Comparison of ENCODE assay signal across 10 mouse cellular contexts in genomic region chr12:80063402-80064150, GRCm38 (mm10). TPM values are rescaled to one million over a fixed set of nuclear protein-coding genes. Genes with fewer than 3 reads are reported as not detected.
DNase-seq lines count a peak whose midpoint lies in the region; ATAC-seq and TF ChIP-seq lines count a peak whose summit lies in the region.
"Had no signal": no experiment of that assay in that cellular context is flagged by ENCODE, and none has a peak within 500 bp of the region (broad histone marks: within the 10 kb centered on the region; RNA-seq: fewer than 3 reads in every experiment).

No protein-coding gene starts in this region.

- no peak overlapping the region for H3K9ac ChIP-seq in heart, postnatal 0 days (replicated peaks; ENCODE audit: low read depth, low read length)
- no peak overlapping the region for H3K9ac ChIP-seq in heart, embryonic 12.5 days
- H3K9ac ChIP-seq in forebrain, embryonic 16.5 days (replicated peaks; ENCODE audit: low read depth, low read length), result no peak overlapping the region
- H3K9ac ChIP-seq: liver, embryonic 14.5 days had no signal

- H3K9me3 ChIP-seq in heart, postnatal 0 days (replicated peaks; ENCODE audit: control insufficient read depth, low read length), result no peaks in the 10 kb centered on the region
- H3K9me3 ChIP-seq in heart, embryonic 12.5 days (replicated peaks), result no peaks in the 10 kb centered on the region
- no peaks in the 10 kb centered on the region for H3K9me3 ChIP-seq in forebrain, embryonic 16.5 days (ENCODE audit: control insufficient read depth, low read length)

- peak overlapping the region; percentile 86 for H3K27ac ChIP-seq in heart, postnatal 0 days (ENCODE audit: low read depth)
- no peak overlapping the region for H3K27ac ChIP-seq in heart, embryonic 12.5 days (ENCODE audit: poor library complexity, severe bottlenecking)
- H3K27ac ChIP-seq in bone marrow, adult 2 months (ENCODE audit: control insufficient read depth, insufficient read depth, low read depth, low read length, poor library complexity), result peak overlapping the region; percentile 73; the same call in 1 of the 2 replicates
- H3K27ac ChIP-seq in forebrain, embryonic 16.5 days (ENCODE audit: low read length), result peak overlapping the region; percentile 29
- H3K27ac ChIP-seq: liver, embryonic 14.5 days had no signal

- no peak for ATAC-seq in heart, postnatal 0 days (ENCODE audit: insufficient read depth, low read depth)
- no peak for ATAC-seq in heart, embryonic 12.5 days (ENCODE audit: insufficient number of reproducible peaks, low FRiP score)
- ATAC-seq in forebrain, embryonic 16.5 days, result no peak
- peak; percentile 57 for ATAC-seq in megakaryocyte progenitor cell, adult 5-6 weeks (replicated peaks; ENCODE audit: poor library complexity)

- H3K27me3 ChIP-seq in heart, postnatal 0 days (ENCODE audit: control insufficient read depth, insufficient read depth, low read length), result no peaks in the 10 kb centered on the region
- H3K27me3 ChIP-seq in heart, embryonic 12.5 days (replicated peaks), result no peaks in the 10 kb centered on the region
- H3K27me3 ChIP-seq in forebrain, embryonic 16.5 days (replicated peaks; ENCODE audit: control insufficient read depth, insufficient read depth, low read length), result no peaks in the 10 kb centered on the region

- TF ChIP-seq CTCF in heart, postnatal 0 days (IDR thresholded peaks at IDR 0.05; ENCODE audit: low read depth), result no peak
- TF ChIP-seq CTCF in bone marrow, adult 2 months (IDR thresholded peaks at IDR 0.05; ENCODE audit: control insufficient read depth, insufficient read depth, low read length), result no peak

- no peak overlapping the region for H3K4me3 ChIP-seq in heart, postnatal 0 days (ENCODE audit: low read depth, low read length)
- H3K4me3 ChIP-seq in heart, embryonic 12.5 days, result no peak overlapping the region
- H3K4me3 ChIP-seq in bone marrow, adult 2 months (replicated peaks; ENCODE audit: control insufficient read depth, low read depth, low read length), result no peak overlapping the region
- no peak overlapping the region for H3K4me3 ChIP-seq in forebrain, embryonic 16.5 days (replicated peaks; ENCODE audit: low read length)

- no peak overlapping the region for H3K4me2 ChIP-seq in heart, postnatal 0 days (ENCODE audit: low read depth, low read length)
- no peak overlapping the region for H3K4me2 ChIP-seq in heart, embryonic 12.5 days
- H3K4me2 ChIP-seq in forebrain, embryonic 16.5 days (ENCODE audit: low read length), result no peak overlapping the region

- no peak for TF ChIP-seq POLR2A in bone marrow, adult 2 months (IDR thresholded peaks at IDR 0.05; ENCODE audit: borderline replicate concordance, control insufficient read depth, low read depth, low read length)

- DNase-seq in heart, postnatal 0 days (ENCODE audit: low spot score), result no peak
- no peak for DNase-seq in cerebellum, postnatal 25 days
- DNase-seq in cerebellum, postnatal 4 days (ENCODE audit: low spot score in 2 of 2), result no peak
- DNase-seq in adrenal gland, postnatal 10 days, result no peak
- DNase-seq: spleen, adult 18-20 months had no signal

- H3K4me1 ChIP-seq in heart, postnatal 0 days (ENCODE audit: control insufficient read depth, insufficient read depth), result peaks cover 49% of the 10 kb centered on the region
- H3K4me1 ChIP-seq in heart, embryonic 12.5 days (replicated peaks), result peaks cover 58% of the 10 kb centered on the region
- H3K4me1 ChIP-seq in bone marrow, adult 2 months (ENCODE audit: control insufficient read depth, insufficient read depth, low read length), result peaks cover 17% of the 10 kb centered on the region
- H3K4me1 ChIP-seq in forebrain, embryonic 16.5 days (replicated peaks; ENCODE audit: control insufficient read depth, insufficient read depth, low read length), result peaks cover 33% of the 10 kb centered on the region

- WGBS in heart, postnatal 0 days, result 56% methylated on average over 7 of the region's 7 CpGs
- 43% methylated on average over 7 of the region's 7 CpGs for WGBS in heart, embryonic 12.5 days
- 46% methylated on average over 7 of the region's 7 CpGs for WGBS in bone marrow, adult 2 months
- WGBS in forebrain, embryonic 16.5 days, result 15% methylated on average over 7 of the region's 7 CpGs

- H3K36me3 ChIP-seq in heart, postnatal 0 days (replicated peaks; ENCODE audit: control insufficient read depth, insufficient read depth, low read length), result no peaks in the 10 kb centered on the region
- H3K36me3 ChIP-seq in heart, embryonic 12.5 days, result no peaks in the 10 kb centered on the region
- H3K36me3 ChIP-seq in forebrain, embryonic 16.5 days (ENCODE audit: control insufficient read depth, insufficient read depth), result no peaks in the 10 kb centered on the region

- no peak for TF ChIP-seq EP300 in heart, postnatal 0 days (IDR thresholded peaks at IDR 0.05; ENCODE audit: low read depth)

RNA-seq across cellular contexts. Expression of gene Zfp36l1, which starts 49.2 kb away (rescaled TPM):
- total RNA-seq in heart, postnatal 0 days (2014; rRNA removed; ENCODE audit: low replicate concordance), result 80.6 and 85.1 TPM in 2 replicates
- 60.3 and 69.6 TPM in 2 replicates for polyA plus RNA-seq in heart, postnatal 0 days (2015; fragmentation: Nextera tagmentation; extraction: Ambion mirVana)
- 98.4 and 101 TPM in 2 replicates for polyA plus RNA-seq in heart, embryonic 12.5 days (2016; fragmentation: Nextera tagmentation; extraction: Ambion mirVana)
- 20.1 and 33.6 TPM in 2 replicates for polyA plus RNA-seq in bone marrow, adult 2 months (2011; ENCODE audit: insufficient read depth, insufficient read length, low replicate concordance, missing spikeins)
- polyA plus RNA-seq in forebrain, embryonic 16.5 days (2015; fragmentation: Nextera tagmentation; extraction: Ambion mirVana), result 22.6 and 26.7 TPM in 2 replicates
- 8.8 and 14.1 TPM in 2 replicates for total RNA-seq in megakaryocyte progenitor cell, adult 5-6 weeks (2015)
- 1.8 and 2.6 TPM in 2 replicates for total RNA-seq in megakaryocyte progenitor cell, adult 5-6 weeks (2017)
- 100 to 1,000 TPM; 190 to 228 TPM for total RNA-seq in adrenal gland, postnatal 10 days (2021)
